Mouse (Mus musculus) heart, adult 9 months (tissue): ENCODE data around the gene Ppp1r21.
A peak's percentile ranks its signal among the peaks of the same experiment; 100 is the strongest.

Experiments used
- DNase-seq, 2 experiments: peaks; one replicate each; pipeline ENCODE4 v3.0.0; 2022; ENCODE audit warnings: low spot score in 2 of 2

The Ppp1r21 gene

GRCm38 (mm10) chr17:88529519-88530235 lies at the start of gene Ppp1r21:
TSS of gene Ppp1r21 (plus strand) at chr17:88530118.
- peak; percentile 94 to 97 for DNase-seq

GRCm38 (mm10) chr17:88480369-88480768 lies 49.5 kb upstream of the Ppp1r21 start:
- no peak for DNase-seq

DNA sequence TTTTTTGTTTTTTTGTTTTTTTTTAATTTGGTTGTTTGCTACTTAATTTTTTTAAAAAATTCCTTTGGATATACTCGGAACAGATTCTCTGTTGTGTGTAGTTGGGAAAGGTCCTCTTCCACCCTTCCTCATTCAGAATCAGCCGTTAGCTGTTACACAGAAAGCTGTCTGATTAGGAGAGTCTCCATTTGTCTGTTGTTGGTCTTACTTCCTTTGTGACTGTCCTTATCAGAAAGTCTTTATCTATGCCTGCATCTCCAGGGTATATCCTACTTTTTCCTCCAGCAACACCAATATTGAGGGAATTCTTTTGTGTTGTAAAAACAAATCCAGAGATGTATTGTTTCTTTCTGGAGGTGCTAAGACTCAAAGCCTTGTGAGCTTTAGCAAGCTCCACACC lies 48.9 kb upstream of the Ppp1r21 start:
- no peak for DNase-seq

GRCm38 (mm10) chr17:88481587-88481986 lies 48.3 kb upstream of the Ppp1r21 start:
- no peak for DNase-seq

DNA sequence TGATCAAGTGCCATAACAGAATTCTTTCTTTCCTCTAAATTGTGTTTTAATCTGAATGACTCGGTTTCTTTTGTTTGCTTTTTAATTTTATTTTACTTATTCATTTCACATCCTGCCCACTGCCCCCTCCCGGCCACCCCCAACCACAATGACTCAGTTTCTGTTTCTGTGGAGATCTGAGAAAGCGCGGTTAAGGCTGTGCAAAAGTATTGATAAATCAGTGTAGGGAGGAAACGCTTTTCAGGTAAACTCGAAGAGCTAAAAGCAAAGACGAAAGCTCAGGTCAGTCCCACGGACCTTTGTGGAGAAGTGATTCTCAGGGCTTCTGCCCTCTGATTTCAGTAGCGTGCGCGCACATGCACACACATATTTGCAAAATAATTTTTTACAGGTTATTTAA lies 45.4 kb upstream of the Ppp1r21 start:
- DNase-seq, result no peak

DNA sequence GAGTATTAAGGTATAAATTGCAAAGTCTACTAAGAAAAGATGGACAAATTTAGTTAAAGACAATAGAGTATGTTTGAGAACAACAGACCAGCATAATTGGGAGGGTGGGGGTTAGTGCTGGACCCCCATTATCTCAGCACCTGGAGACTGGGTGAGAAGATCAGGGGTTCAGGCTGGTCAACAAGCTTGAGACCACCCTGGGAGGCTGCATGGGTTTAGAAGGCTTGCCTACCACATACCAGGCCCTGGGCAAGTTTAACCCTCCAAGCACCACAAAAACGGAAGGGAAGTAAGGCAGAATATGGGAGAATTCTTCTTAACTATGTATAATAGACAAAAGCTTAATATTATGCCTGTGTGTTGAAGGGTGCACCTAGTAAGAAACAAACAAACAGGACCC lies 45.0 kb upstream of the Ppp1r21 start:
- DNase-seq, result no peak

- DNase-seq, result no peak
Measured at GRCm38 (mm10) chr17:88490546-88490945, 39.4 kb upstream of the Ppp1r21 start.

DNA sequence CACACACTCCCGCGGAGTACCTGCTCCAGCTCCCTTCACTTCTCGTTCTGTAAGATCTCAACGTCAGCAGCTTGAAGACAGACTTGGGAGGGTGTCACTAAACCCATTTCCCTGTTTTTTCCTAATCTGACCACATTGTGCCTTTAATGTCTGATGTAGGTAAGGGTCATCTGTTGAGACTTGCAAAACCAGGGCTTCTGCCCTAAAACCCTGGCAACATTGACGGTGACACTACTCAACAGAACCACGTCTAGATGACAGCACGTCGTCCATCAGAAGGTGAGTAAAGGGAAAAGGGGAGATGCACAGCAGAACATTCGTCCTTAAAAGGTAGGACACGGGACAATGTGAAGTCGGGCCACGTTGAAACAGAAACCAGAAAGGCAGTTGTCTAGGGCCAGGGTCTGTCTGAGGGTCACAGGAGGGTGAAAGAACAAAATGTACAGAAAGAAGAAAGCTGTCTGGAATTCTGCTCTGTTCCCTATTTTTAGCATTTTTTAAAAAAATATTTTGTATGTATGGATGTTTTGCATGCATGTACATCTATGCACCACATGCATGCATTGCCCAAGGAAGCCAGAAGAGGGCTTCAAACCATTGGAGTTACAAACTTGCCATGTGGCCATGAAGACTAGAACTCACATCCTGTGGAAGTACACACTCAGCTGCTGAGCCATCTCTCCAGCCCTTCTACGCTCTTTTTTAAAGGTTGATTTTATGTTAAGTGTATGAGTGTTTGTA lies 38.4 kb upstream of the Ppp1r21 start:
- DNase-seq, result no peak

DNA sequence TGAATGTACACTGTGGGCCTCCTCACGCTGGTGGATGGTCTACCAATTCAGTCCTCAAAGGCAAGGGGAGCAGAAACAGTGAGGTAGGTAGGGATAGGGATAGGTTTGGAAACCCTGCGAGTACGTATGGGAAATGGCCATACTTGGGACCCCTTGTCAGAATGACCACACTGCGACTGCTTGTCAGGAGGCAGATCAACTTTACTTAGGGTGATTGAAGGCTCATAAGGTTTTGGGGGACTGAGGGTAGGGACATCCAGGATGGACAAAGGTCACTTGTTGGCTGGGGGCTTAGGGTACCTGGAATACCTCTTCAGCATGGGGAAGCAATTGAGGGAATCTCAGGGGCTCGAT lies 37.8 kb upstream of the Ppp1r21 start:
- no peak for DNase-seq

DNA sequence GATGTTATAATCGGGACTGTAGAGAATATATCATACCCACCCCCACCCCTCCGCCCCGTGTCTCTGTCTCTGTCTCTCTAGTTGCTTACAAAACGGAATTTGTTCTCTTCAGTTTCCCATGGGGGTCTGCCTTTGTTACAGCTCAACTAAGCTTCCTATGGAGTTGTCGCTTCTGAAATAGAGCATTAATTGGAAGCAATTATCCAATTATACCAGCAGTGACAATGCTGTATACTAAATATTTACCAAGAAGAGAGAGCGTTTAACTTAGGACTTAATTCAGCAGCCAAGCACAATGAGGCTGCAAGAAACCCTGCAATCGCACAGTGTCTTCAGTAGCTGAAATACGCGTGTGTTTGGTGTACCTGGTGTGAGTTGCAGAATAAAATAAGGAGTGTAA lies 36.4 kb upstream of the Ppp1r21 start:
- DNase-seq, result no peak

DNA sequence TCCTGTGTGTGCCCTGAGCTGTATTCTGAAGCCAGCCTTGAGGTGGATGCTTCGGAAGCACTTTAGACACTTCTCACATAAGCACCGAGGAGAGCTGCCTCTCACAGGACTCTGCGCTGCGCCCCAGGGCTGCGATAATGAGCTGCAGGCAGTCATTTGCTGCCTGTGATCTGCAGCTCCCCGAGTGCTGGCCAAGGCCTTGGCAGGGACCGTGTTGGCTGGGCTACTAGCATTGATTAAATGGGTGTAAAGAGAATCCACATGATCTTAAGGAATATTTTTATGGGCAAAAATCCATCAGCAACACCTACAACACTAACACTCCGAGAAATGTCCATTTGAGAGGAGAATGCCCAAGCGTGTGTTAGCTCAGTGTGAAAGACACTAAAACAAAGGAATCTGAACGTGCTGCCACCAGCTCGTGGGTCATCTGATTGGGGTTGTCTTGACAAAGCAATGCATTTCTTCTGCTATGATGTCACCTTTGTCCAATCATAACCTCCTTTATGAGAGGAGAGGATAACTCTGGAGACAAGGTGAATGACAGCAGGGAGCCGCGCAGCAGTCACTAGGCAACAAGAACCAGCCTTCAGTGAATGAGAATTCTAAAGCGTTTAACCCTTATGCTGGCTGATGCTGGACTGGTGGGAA lies 35.7 kb upstream of the Ppp1r21 start:
- no peak for DNase-seq

- no peak for DNase-seq
Measured at GRCm38 (mm10) chr17:88494772-88495132, 35.2 kb upstream of the Ppp1r21 start.

- no peak for DNase-seq
Measured at GRCm38 (mm10) chr17:88498090-88498682, 31.7 kb upstream of the Ppp1r21 start.

DNA sequence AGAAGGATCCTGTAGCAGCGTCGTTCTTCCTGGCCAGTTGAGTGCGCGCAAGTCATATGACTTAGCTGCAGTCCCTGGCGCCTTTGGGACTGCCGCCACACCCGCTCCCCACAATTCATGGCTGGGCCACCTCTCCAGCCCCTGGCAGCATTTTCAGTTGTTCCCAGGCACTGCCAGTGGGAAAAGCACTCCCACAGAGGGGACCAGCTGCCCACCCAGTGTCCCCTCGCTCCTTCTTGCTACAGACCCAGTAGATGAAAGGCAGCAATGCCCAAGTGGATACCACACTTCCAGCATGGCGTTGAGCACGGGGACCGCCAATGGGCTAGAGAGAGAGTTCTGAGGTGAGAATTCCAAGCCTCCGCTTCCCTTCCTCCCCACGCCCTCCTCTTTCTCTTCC lies 25.9 kb upstream of the Ppp1r21 start:
- no peak for DNase-seq

- DNase-seq, result no peak
Measured at GRCm38 (mm10) chr17:88505275-88505723, 24.6 kb upstream of the Ppp1r21 start.

DNA sequence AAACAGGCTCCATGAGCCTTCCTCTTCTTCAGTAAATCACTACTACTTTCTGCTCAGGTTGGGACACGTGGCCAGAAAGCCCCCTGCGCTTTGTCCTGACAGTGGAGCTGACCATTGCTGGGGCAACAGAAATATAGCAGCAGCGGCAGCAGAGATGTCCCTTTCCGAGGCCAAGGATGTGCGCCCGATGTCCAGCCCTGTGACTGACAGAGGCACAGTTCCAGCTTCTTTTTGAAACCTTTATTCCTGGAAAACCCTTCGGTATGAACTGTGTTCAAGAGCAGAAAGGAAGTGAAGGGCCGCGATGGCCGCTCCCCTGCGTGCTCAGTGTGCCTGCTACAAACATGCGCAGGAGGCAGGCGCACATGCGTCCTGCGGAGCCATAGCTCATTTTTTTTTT lies 24.0 kb upstream of the Ppp1r21 start:
- no peak for DNase-seq

GRCm38 (mm10) chr17:88507376-88507775 lies 22.5 kb upstream of the Ppp1r21 start:
- no peak for DNase-seq

DNA sequence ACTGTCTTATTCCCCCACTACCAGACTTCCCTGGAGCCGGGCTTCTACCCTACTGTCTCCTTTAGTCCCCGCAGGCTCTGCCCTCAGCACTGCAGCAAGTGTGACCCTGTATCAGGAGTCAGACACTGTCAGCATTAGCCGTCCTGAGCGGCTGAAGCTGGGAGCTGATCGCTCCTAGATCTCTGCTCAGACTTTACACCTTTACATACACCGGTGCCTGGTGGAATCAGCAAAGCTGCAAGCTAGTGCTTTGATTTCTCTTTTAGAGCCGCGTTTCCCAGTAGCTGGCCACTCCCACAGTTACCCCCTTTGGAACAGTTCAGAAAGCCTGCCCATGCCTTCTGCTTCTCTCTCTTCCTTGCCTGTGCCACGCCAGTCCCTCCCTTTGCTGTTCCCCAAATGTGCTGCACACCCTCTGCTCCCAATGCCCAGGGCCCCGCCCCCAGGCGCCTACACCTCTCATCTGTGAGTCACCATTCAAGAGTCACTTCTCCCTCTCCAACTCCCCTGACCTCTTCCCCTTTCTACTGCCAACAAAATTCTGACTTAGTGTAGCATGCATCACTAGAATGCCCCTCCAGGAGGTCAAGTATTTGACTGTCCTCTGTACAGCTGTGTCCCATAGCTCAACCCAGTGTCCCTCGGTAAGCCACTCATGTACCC lies 20.9 kb upstream of the Ppp1r21 start:
- peak; percentile 52 to 63 for DNase-seq

DNA sequence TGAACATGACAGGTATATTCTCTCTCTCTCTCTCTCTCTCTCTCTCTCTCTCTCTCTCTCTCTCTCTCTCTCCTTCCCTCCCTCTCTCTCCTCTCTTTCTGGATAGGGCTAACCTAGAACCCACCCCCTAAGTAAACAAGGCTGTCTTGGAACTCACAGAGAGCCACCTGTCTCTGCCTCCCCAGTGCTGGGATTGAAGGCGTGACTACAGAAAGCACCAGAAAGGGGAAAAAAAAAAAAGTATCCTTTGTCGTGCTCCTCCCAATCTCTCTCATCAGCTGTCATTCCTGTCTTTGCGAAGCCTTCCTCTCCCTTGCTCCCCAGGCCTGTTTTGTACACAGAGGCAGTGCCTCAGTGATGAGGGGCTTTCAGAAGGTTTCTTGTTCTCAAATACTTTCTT lies 19.9 kb upstream of the Ppp1r21 start:
- no peak for DNase-seq

GRCm38 (mm10) chr17:88511095-88511551 lies 18.8 kb upstream of the Ppp1r21 start:
- peak; percentile 37 to 77 for DNase-seq

GRCm38 (mm10) chr17:88516477-88516876 lies 13.4 kb upstream of the Ppp1r21 start:
- no peak for DNase-seq

DNA sequence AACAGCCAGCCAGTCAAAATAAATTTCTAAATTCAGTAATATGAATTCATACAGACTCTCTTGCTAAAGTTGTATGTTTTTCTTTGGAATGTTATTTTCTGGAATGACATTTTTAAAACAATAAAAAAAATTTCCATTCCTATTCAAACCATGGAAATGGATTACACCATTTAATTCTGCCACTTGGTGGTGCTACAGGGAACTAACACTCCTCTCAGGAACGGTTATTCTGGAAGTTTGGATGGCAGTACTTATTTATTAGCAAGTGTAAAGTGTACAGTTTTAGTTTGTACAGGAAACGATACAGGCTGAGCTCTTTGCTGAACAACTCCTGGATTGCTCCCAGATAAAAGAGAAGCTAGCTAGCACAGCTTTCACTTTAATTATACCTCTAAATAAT lies 2.1 kb upstream of the Ppp1r21 start:
- peak; percentile 25 to 28 for DNase-seq
